Mouse (Mus musculus) neural tube, embryonic 14.5 days (tissue): Measurements from ENCODE around the gene Tex44. TPM values are rescaled to one million over a fixed set of nuclear protein-coding genes. Genes with fewer than 3 reads are reported as not detected.
A peak's percentile ranks its signal among the peaks of the same experiment; 100 is the strongest.

ENCODE experiments used
- ATAC-seq: fragments of 200-750 bp; cut with Nextera tagmentation; 2 replicates; pipeline ENCODE4 v1.8.0; 2017; ENCODE audit warnings: low read depth, mild to moderate bottlenecking, moderate TSS enrichment, moderate library complexity
- H3K27ac ChIP-seq: fragments of 300-500 bp; sonication (generic); 2 replicates; pipeline ENCODE4 v1.5.1; 2014; ENCODE audit warnings: low read depth, mild to moderate bottlenecking, control low read depth, low read length, moderate library complexity, mixed read lengths
- H3K27me3 ChIP-seq: fragments of 300-500 bp; sonication (generic); 2 replicates; pipeline ENCODE4 v1.6.1; 2014; ENCODE audit warnings: low read length; ENCODE audit not compliant: control insufficient read depth, insufficient read depth
- H3K36me3 ChIP-seq: fragments of 300-500 bp; sonication (generic); 2 replicates; pipeline ENCODE4 v1.6.1; 2014; ENCODE audit warnings: low read length, mixed read lengths; ENCODE audit not compliant: control insufficient read depth, insufficient read depth
- H3K4me1 ChIP-seq: fragments of 300-500 bp; sonication (generic); 2 replicates; pipeline ENCODE4 v1.6.1; 2014; ENCODE audit warnings: low read length; ENCODE audit not compliant: control insufficient read depth, insufficient read depth
- H3K4me2 ChIP-seq: fragments of 300-500 bp; sonication (generic); 2 replicates; pipeline ENCODE4 v1.6.1; 2014; ENCODE audit warnings: mild to moderate bottlenecking, low read depth, low read length, control low read depth
- H3K4me3 ChIP-seq: fragments of 300-500 bp; sonication (generic); 2 replicates; pipeline ENCODE4 v1.5.1; 2014; ENCODE audit warnings: low read depth, low read length, control low read depth, mixed read lengths
- H3K9ac ChIP-seq: fragments of 300-500 bp; sonication (generic); replicated peaks from 2 replicates; pipeline ENCODE4 v1.6.1; 2014; ENCODE audit warnings: low read depth, mild to moderate bottlenecking, control low read depth, low read length, mixed read lengths
- H3K9me3 ChIP-seq: fragments of 300-500 bp; sonication (generic); 2 replicates; pipeline ENCODE4 v1.6.1; 2016; ENCODE audit warnings: low read length; ENCODE audit not compliant: control insufficient read depth
- WGBS: fragments of 180-500 bp; shearing (Covaris S2); extraction: QIAGEN DNeasy Blood & Tissue Kit; methylation state at CpG from one replicate; pipeline ENCODE4 v1.1.7; 2014; 5-methylcytosine and 5-hydroxymethylcytosine counted together
- polyA plus RNA-seq: library from polyadenylated mRNA; unstranded; fragments of >200 nt; fragmentation: Nextera tagmentation; extraction: Ambion mirVana; gene quantifications from 2 replicates; pipeline ENCODE4 v1.2.1, GENCODE M21; 2014

Tex44 gene
- polyA plus RNA-seq, 1 experiment from 2014 or later = not detected

- no peaks in the 10 kb centered on the region for H3K27me3 ChIP-seq
- H3K27ac ChIP-seq = 0 out of 2 replicates have a peak overlapping the region, but pooled peaks have one; percentile 58
- H3K4me1 ChIP-seq = peaks cover 17% of the 10 kb centered on the region
- no peak overlapping the region for H3K9ac ChIP-seq
- ATAC-seq = no peak
- no peak overlapping the region for H3K4me3 ChIP-seq
- H3K9me3 ChIP-seq = no peaks in the 10 kb centered on the region
- H3K36me3 ChIP-seq = no peaks in the 10 kb centered on the region
- 52% methylated on average over 13 of the region's 13 CpGs for WGBS
- H3K4me2 ChIP-seq = no peak overlapping the region
Measured at GRCm38 (mm10) chr1:86447596-86448171, 21.6 kb downstream of the Tex44 start.

GRCm38 (mm10) chr1:86448272-86448671 lies 22.1 kb downstream of the Tex44 start:
- Histone ChIP-seq H3K27ac (0 out of 2 replicates have a peak overlapping the region, but pooled peaks have one; percentile 58), H3K9ac (no peak overlapping the region), H3K27me3 (no peaks in the 10 kb centered on the region), H3K4me2 (no peak overlapping the region), H3K36me3 (no peaks in the 10 kb centered on the region), H3K9me3 (no peaks in the 10 kb centered on the region), H3K4me3 (no peak overlapping the region), H3K4me1 (peaks cover 11% of the 10 kb centered on the region)
- ATAC-seq = no peak
- 41% methylated on average over 4 of the region's 4 CpGs for WGBS

- 41% methylated on average over 6 of the region's 6 CpGs for WGBS
- no peak overlapping the region for H3K4me2 ChIP-seq
- H3K9me3 ChIP-seq = no peaks in the 10 kb centered on the region
- no peak overlapping the region for H3K9ac ChIP-seq
- no peak overlapping the region for H3K4me3 ChIP-seq
- no peak overlapping the region for H3K27ac ChIP-seq
- no peak for ATAC-seq
- 0 out of 2 replicates have a peak, but pooled peaks cover 3% of the 10 kb centered on the region for H3K4me1 ChIP-seq
- H3K27me3 ChIP-seq = no peaks in the 10 kb centered on the region
- no peaks in the 10 kb centered on the region for H3K36me3 ChIP-seq
Measured at GRCm38 (mm10) chr1:86449966-86450365, 23.8 kb downstream of the Tex44 start.

DNA sequence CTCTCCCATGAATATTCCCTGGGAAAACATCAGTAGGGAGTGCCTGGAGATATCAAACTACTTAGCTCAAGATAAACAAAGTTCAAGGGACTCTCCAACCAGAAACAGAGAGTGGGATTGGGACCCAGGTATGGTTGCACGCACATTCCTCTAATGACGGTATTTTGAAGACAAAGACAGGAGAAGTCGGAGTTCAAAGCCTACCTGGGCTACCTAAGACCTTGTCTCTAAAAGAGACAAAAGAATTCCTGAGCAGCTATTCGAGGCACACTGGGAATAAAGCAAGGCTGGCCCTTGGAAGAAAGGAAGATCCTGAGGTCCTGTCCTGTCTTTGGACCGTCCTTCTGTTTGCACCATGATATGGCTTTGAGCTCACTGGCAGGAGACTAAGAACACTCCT lies 26.6 kb downstream of the Tex44 start:
- Histone ChIP-seq H3K27ac (no peak overlapping the region), H3K4me2 (no peak overlapping the region), H3K36me3 (no peaks in the 10 kb centered on the region), H3K9ac (no peak overlapping the region), H3K27me3 (no peaks in the 10 kb centered on the region), H3K4me1 (0 out of 2 replicates have a peak, but pooled peaks cover 3% of the 10 kb centered on the region), H3K9me3 (no peaks in the 10 kb centered on the region), H3K4me3 (no peak overlapping the region)
- no peak for ATAC-seq
- WGBS = 76% methylated on average over 5 of the region's 5 CpGs

DNA sequence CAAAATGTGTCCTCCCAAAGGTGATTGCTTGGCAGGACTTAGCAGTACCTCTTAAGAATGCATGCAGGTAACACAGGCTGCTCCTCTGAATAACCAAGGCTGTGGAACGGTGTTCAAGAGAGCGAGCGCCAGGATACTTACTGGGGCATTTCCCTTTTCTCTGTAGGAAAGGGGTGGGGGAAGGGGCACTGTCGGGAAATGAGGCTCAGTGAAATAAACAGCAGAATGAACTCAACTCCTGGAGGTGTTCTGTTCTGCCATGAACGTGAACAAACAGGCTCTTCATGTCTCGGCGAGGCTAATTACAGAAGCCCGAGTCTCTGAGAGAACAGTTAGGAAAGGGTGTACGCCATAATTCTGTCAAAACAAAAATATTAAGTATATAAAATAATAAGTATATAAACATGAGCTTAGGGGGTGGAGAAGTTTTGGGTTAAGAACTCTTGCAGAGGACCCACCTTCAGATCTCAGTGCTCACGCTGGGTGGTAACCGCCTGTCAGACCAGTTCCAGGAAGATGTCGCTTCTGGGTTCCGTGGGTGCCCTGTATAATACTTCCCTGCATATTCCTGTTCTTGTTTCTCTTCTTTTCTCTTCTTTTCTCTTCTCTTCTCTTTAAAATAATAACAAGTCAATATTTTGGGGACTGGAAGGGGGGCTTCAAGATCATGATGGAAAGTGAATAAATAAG lies 30.9 kb downstream of the Tex44 start:
- Histone ChIP-seq H3K27ac (no peak overlapping the region), H3K9me3 (no peaks in the 10 kb centered on the region), H3K4me2 (no peak overlapping the region), H3K27me3 (no peaks in the 10 kb centered on the region), H3K4me3 (no peak overlapping the region), H3K36me3 (no peaks in the 10 kb centered on the region), H3K4me1 (no peaks in the 10 kb centered on the region), H3K9ac (no peak overlapping the region)
- no peak for ATAC-seq
- WGBS = 69% methylated on average over 13 of the region's 13 CpGs

GRCm38 (mm10) chr1:86459371-86459770 lies 33.2 kb downstream of the Tex44 start:
- Histone ChIP-seq H3K9ac (no peak overlapping the region), H3K4me2 (no peak overlapping the region), H3K4me1 (no peaks in the 10 kb centered on the region), H3K9me3 (no peaks in the 10 kb centered on the region), H3K36me3 (no peaks in the 10 kb centered on the region), H3K27me3 (no peaks in the 10 kb centered on the region), H3K4me3 (no peak overlapping the region), H3K27ac (no peak overlapping the region)
- no peak for ATAC-seq
- WGBS = 80% methylated on average over 4 of the region's 4 CpGs

GRCm38 (mm10) chr1:86464223-86464874 lies 38.2 kb downstream of the Tex44 start:
- no peak for ATAC-seq
- Histone ChIP-seq H3K27ac (peak overlapping the region; percentile 64), H3K36me3 (no peaks in the 10 kb centered on the region), H3K4me3 (no peak overlapping the region), H3K4me1 (no peaks in the 10 kb centered on the region), H3K4me2 (no peak overlapping the region), H3K9ac (0 out of 2 replicates have a peak overlapping the region, but pooled peaks have one; percentile 3), H3K27me3 (no peaks in the 10 kb centered on the region), H3K9me3 (no peaks in the 10 kb centered on the region)
- 34% methylated on average over 9 of the region's 9 CpGs for WGBS

DNA sequence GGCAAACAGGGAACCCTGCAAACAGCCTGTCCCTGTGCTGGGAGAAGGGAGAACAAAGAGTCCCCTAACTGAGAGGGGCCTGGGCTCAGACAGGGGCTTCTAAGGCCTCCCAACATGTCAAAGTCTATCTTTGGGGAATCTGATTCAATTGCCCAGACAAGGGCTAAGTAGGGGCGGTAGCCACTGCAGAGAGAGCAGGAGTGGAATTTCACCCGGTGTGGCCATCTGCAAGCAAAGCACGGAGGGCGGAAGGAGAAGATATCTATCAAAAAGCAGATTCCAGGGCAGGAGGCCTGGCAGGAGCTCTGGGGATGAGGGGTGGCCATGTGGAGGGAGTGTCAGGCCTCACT lies 38.7 kb downstream of the Tex44 start:
- Histone ChIP-seq H3K4me2 (no peak overlapping the region), H3K27me3 (no peaks in the 10 kb centered on the region), H3K9me3 (no peaks in the 10 kb centered on the region), H3K4me3 (no peak overlapping the region), H3K9ac (0 out of 2 replicates have a peak overlapping the region, but pooled peaks have one; percentile 3), H3K27ac (peak overlapping the region; percentile 64), H3K4me1 (no peaks in the 10 kb centered on the region), H3K36me3 (no peaks in the 10 kb centered on the region)
- ATAC-seq = no peak
- WGBS = 39% methylated on average over 4 of the region's 4 CpGs

DNA sequence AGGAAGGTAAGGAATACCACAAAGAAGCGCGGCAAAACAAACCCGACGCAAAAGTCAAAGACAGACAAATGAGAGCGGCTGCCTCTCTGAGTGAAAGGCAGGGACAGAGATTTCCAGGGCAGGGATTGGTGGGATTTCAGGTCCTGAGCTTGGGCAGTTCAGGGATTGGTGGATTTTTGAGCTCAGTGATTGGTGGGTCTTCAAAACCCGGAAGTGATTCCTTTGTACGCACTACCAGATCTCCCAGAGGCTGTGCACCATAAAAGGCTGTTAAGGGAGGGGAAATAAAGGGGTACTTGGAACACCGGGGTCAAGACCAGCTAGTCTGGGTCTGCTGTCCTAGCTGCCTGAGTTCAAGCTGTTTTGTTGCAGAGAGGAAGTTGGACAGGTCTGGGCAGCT lies 41.3 kb downstream of the Tex44 start:
- Histone ChIP-seq H3K27me3 (no peaks in the 10 kb centered on the region), H3K4me1 (peaks cover 5% of the 10 kb centered on the region; the same call in 1 of the 2 replicates), H3K27ac (no peak overlapping the region), H3K4me2 (no peak overlapping the region), H3K9me3 (no peaks in the 10 kb centered on the region), H3K36me3 (no peaks in the 10 kb centered on the region), H3K4me3 (no peak overlapping the region), H3K9ac (no peak overlapping the region)
- WGBS = 87% methylated on average over 8 of the region's 8 CpGs
- ATAC-seq = no peak
